Mouse (Mus musculus) MEL (cell line): ENCODE data around the gene Gtf3a. TPM values are rescaled to one million over a fixed set of nuclear protein-coding genes. Genes with fewer than 3 reads are reported as not detected.
"Not testable (repeated sequence)": the region's sequence is repeated elsewhere in the genome, so short reads cannot be mapped to it uniquely, and the experiment has no call there.

ENCODE experiments used
- DNase-seq: peaks from one replicate; pipeline ENCODE4 v3.0.0; 2011; ENCODE audit warnings: low read depth, low spot score
- H3K27ac ChIP-seq: 2 replicates; pipeline ENCODE4 v1.5.1; 2012; ENCODE audit warnings: low read depth, mild to moderate bottlenecking, control low read depth, low read length, moderate library complexity; ENCODE audit not compliant: control insufficient read depth
- H3K27me3 ChIP-seq, 2 experiments: fragments of 150-350 bp in 1 of 2; sonication (generic) in 1 of 2; 2 replicates each; pipeline ENCODE4 v1.6.1; 2012; ENCODE audit warnings: low read length in 2 of 2, mild to moderate bottlenecking in 2 of 2, improper control_type of control experiment in 1 of 2, moderate library complexity in 1 of 2; ENCODE audit not compliant: insufficient read depth in 2 of 2, control insufficient read depth in 1 of 2
- H3K36me3 ChIP-seq, 2 experiments: 2 replicates each; pipeline ENCODE4 v1.6.1; 2012 to 2014; ENCODE audit warnings: low read length in 2 of 2, improper control_type of control experiment in 1 of 2, inconsistent platforms in 1 of 2, mild to moderate bottlenecking in 1 of 2; ENCODE audit not compliant: insufficient read depth in 2 of 2, control insufficient read depth in 1 of 2
- H3K4me1 ChIP-seq, 2 experiments: fragments of 150-350 bp in 1 of 2; sonication (generic) in 1 of 2; 2 replicates each; pipeline ENCODE4 v1.6.1; 2012; ENCODE audit warnings: low read length in 2 of 2, improper control_type of control experiment in 1 of 2, mild to moderate bottlenecking in 1 of 2; ENCODE audit not compliant: insufficient read depth in 2 of 2, control insufficient read depth in 1 of 2
- H3K4me3 ChIP-seq, 2 experiments: fragments of 150-350 bp in 1 of 2; sonication (generic) in 1 of 2; 2 replicates each; pipeline ENCODE4 v1.5.1; 2012; ENCODE audit warnings: low read depth in 2 of 2, low read length in 2 of 2, mild to moderate bottlenecking in 2 of 2, moderate library complexity in 2 of 2, control low read depth in 1 of 2, improper control_type of control experiment in 1 of 2; ENCODE audit not compliant: control insufficient read depth in 1 of 2, insufficient read depth in 1 of 2
- H3K79me2 ChIP-seq: 2 replicates; pipeline ENCODE4 v1.6.1; 2012; ENCODE audit warnings: mild to moderate bottlenecking, low read length, moderate library complexity; ENCODE audit not compliant: control insufficient read depth, poor library complexity, insufficient read depth
- H3K9ac ChIP-seq: 2 replicates; pipeline ENCODE4 v1.6.1; 2012; ENCODE audit warnings: low read depth, mild to moderate bottlenecking, control low read depth, low read length, moderate library complexity; ENCODE audit not compliant: control insufficient read depth, poor library complexity, severe bottlenecking
- H3K9me3 ChIP-seq: fragments of 150-350 bp; sonication (generic); replicated peaks from 2 replicates; pipeline ENCODE4 v1.6.1; 2012; ENCODE audit warnings: mild to moderate bottlenecking, low read length, improper control_type of control experiment, moderate library complexity; ENCODE audit not compliant: insufficient read depth
- CHD1 ChIP-seq: IDR thresholded peaks from 2 replicates; pipeline ENCODE4 v1.6.1; 2012; ENCODE audit warnings: low read depth, mild to moderate bottlenecking, inconsistent platforms, low read length, improper control_type of control experiment
- CHD2 ChIP-seq: IDR thresholded peaks from 2 replicates; pipeline ENCODE4 v1.6.1; 2011; ENCODE audit warnings: low read length, improper control_type of control experiment
- CTCF ChIP-seq, 3 experiments: IDR thresholded peaks in 2 of 3; conservative IDR thresholded peaks in 1 of 3; 2 replicates each; pipeline ENCODE4 v1.5.1; 2011 to 2012; ENCODE audit warnings: low read length in 3 of 3, low read depth in 2 of 3, mild to moderate bottlenecking in 2 of 3, improper control_type of control experiment in 1 of 3, inconsistent platforms in 1 of 3, mixed read lengths in 1 of 3, moderate library complexity in 1 of 3; ENCODE audit not compliant: control insufficient read depth in 1 of 3, insufficient read depth in 1 of 3, poor library complexity in 1 of 3, severe bottlenecking in 1 of 3
- E2F4 ChIP-seq: IDR thresholded peaks from 2 replicates; pipeline ENCODE4 v1.6.1; 2011; ENCODE audit warnings: low read depth, low read length, improper control_type of control experiment, borderline replicate concordance
- JUND ChIP-seq: IDR thresholded peaks from 2 replicates; pipeline ENCODE4 v1.6.1; 2011; ENCODE audit warnings: low read depth, mild to moderate bottlenecking, improper control_type of control experiment, low read length
- MAX ChIP-seq: IDR thresholded peaks from 2 replicates; pipeline ENCODE4 v1.6.1; 2011; ENCODE audit warnings: low read length, improper control_type of control experiment
- MAZ ChIP-seq: IDR thresholded peaks from 2 replicates; pipeline ENCODE4 v1.6.1; 2012; ENCODE audit warnings: low read depth, mild to moderate bottlenecking, inconsistent platforms, low read length, improper control_type of control experiment
- MYB ChIP-seq: IDR thresholded peaks from 2 replicates; pipeline ENCODE4 v1.6.1; 2011; ENCODE audit warnings: mild to moderate bottlenecking, low read depth, low read length, improper control_type of control experiment
- MYC ChIP-seq: IDR thresholded peaks from 2 replicates; pipeline ENCODE4 v1.6.1; 2011; ENCODE audit warnings: low read depth, mild to moderate bottlenecking, low read length, improper control_type of control experiment, moderate library complexity
- NELFE ChIP-seq: IDR thresholded peaks from 2 replicates; pipeline ENCODE4 v1.6.1; 2011; ENCODE audit warnings: low read depth, low read length, improper control_type of control experiment
- POLR2A ChIP-seq, 2 experiments: IDR thresholded peaks; 2 replicates each; pipeline ENCODE4 v1.6.1; 2011 to 2012; ENCODE audit warnings: low read length in 2 of 2, mild to moderate bottlenecking in 2 of 2, control low read depth in 1 of 2, improper control_type of control experiment in 1 of 2, low read depth in 1 of 2, moderate library complexity in 1 of 2; ENCODE audit not compliant: control insufficient read depth in 1 of 2, insufficient read depth in 1 of 2, poor library complexity in 1 of 2
- POLR2AphosphoS2 ChIP-seq: IDR thresholded peaks from 2 replicates; pipeline ENCODE4 v1.6.1; 2011; ENCODE audit warnings: low read length, improper control_type of control experiment
- POLR2AphosphoS5 ChIP-seq: IDR thresholded peaks from 2 replicates; pipeline ENCODE4 v1.6.1; 2012; ENCODE audit warnings: low read depth, borderline replicate concordance, mild to moderate bottlenecking, inconsistent platforms, low read length, moderate library complexity, mixed read lengths
- RAD21 ChIP-seq: IDR thresholded peaks from 2 replicates; pipeline ENCODE4 v1.6.1; 2011; ENCODE audit warnings: mild to moderate bottlenecking, low read depth, low read length, improper control_type of control experiment
- SIN3A ChIP-seq: IDR thresholded peaks from 2 replicates; pipeline ENCODE4 v1.6.1; 2012; ENCODE audit warnings: low read length, improper control_type of control experiment, inconsistent platforms
- SMC3 ChIP-seq: IDR thresholded peaks from 2 replicates; pipeline ENCODE4 v1.6.1; 2011; ENCODE audit warnings: low read depth, low read length, improper control_type of control experiment
- TBP ChIP-seq: IDR thresholded peaks from 2 replicates; pipeline ENCODE4 v1.8.0; 2011; ENCODE audit warnings: low read depth, low read length, improper control_type of control experiment
- USF1 ChIP-seq: IDR thresholded peaks from 2 replicates; pipeline ENCODE4 v1.6.1; 2014; ENCODE audit warnings: low read depth, mild to moderate bottlenecking, inconsistent platforms, low read length, improper control_type of control experiment, moderate library complexity
- USF2 ChIP-seq, 2 experiments: IDR thresholded peaks; 2 replicates each; pipeline ENCODE4 v1.6.1; 2011 to 2012; ENCODE audit warnings: improper control_type of control experiment in 2 of 2, low read length in 2 of 2, borderline replicate concordance in 1 of 2, inconsistent platforms in 1 of 2, low read depth in 1 of 2, mild to moderate bottlenecking in 1 of 2; ENCODE audit not compliant: insufficient read depth in 1 of 2
- ZC3H11A ChIP-seq: IDR thresholded peaks from 2 replicates; pipeline ENCODE4 v1.6.1; 2012; ENCODE audit warnings: low read depth, mild to moderate bottlenecking, inconsistent platforms, low read length, improper control_type of control experiment
- ZKSCAN1 ChIP-seq: IDR thresholded peaks from 2 replicates; pipeline ENCODE4 v1.6.1; 2012; ENCODE audit warnings: low read depth, mild to moderate bottlenecking, inconsistent platforms, low read length, improper control_type of control experiment, moderate library complexity
- polyA plus RNA-seq, 2 experiments: library from polyadenylated mRNA; stranded (reverse) in 1 of 2; unstranded in 1 of 2; fragments of >175 nt in 1 of 2; fragments of >200 nt in 1 of 2; gene quantifications; 2 replicates each; pipeline versions ENCODE4 v1.2.1 to v1.2.4; 2012; ENCODE audit warnings: low replicate concordance in 2 of 2, low read depth in 1 of 2; ENCODE audit not compliant: insufficient read length in 2 of 2, insufficient read depth in 1 of 2, missing spikeins in 1 of 2
- total RNA-seq: library from RNA; depleted of rRNA; stranded (reverse); fragments of 300-350 nt; gene quantifications from 2 replicates; pipeline ENCODE4 v1.2.3, GENCODE M21; 2012

Gtf3a gene
- total and polyA plus RNA-seq, 3 experiments: 173 to 204 TPM; not detected in 1

DNA sequence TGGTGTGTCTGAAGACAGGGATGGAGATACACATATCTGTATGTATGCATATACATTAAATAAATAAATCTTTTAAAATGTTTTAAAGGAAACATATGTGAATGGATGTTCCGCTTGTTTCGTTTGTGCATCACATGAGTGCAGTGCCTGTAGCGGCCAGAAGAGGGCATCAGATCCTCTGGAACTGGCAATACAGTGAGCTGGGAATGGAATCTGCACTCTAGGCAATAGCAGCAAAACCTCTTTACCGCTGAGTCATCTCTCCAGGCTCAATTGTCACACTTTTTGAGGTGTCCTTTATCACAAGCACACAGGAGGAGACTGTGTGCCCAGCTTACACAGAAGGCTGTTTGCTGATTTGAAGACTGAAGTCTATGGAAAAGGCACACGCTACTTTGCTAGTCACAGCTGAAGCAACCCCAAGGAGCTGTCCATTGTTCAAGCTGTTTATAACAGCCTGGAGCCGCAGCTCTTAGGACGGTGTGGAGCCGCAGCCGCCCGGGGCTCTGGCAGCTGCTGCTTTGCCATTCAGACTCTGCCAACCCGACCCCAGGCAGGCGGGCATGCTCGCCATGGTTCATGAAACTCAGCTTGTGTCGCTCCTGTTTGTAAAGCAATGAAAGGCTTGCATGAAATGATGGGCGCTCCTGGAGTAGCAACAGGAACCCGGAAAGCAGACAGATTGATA is 9.2 kb upstream of the Gtf3a start (continued):
- TF ChIP-seq MYC: 0 out of 2 replicates have a peak, but pooled peaks have one; percentile 20
- no peak for TF ChIP-seq TBP
- TF ChIP-seq E2F4: 0 out of 2 replicates have a peak, but pooled peaks have one; percentile 20
- TF ChIP-seq USF2 (IDR thresholded peaks at IDR 0.05; ENCODE audit: borderline replicate concordance in 1 of 2, insufficient read depth in 1 of 2, low read depth in 1 of 2, low read length in 2 of 2): no peak
- TF ChIP-seq ZC3H11A: peak; percentile 39
- TF ChIP-seq CHD1: no peak
- no peak for TF ChIP-seq POLR2A (IDR thresholded peaks at IDR 0.05; ENCODE audit: control insufficient read depth in 1 of 2, insufficient read depth in 1 of 2, low read depth in 1 of 2, low read length in 2 of 2, poor library complexity in 1 of 2)
- TF ChIP-seq ZKSCAN1: no peak
- no peak for TF ChIP-seq POLR2AphosphoS2
- no peak for TF ChIP-seq CHD2
- no peak for TF ChIP-seq POLR2AphosphoS5
- no peak for TF ChIP-seq MAZ
- no peak for TF ChIP-seq MAX
- TF ChIP-seq, all 39 proteins: peak for 7

DNA sequence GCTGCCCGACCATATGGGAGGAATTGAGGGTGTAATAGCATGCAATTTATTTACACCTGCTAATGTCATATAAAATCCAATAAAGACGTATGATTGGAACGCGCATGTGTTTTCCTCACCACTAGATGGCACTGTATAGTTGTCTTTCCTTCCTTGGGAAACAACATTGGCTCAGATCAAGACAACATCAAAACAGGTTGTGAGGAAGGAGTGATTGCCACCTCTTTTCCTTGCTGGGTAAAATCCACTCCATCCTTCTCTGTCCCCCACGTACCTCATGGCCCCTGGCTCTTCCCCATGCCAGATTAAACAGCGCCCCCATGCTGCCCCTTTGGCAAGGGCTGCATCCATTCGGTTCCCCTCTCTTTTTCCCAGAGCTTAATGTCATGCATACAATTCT is 8.2 kb upstream of the Gtf3a start:
- DNase-seq: peak; percentile 78
- Histone ChIP-seq H3K9ac (no peak overlapping the region), H3K9me3 (no peaks in the 10 kb centered on the region), H3K4me1 (no peaks in the 10 kb centered on the region), H3K79me2 (no peaks in the 10 kb centered on the region), H3K36me3 (no peaks in the 10 kb centered on the region), H3K27ac (no peak overlapping the region), H3K4me3 (no peak overlapping the region), H3K27me3 (peaks cover 0 to 2% of the 10 kb centered on the region in 2 experiments; a peak in 1 of 4 replicates)
- TF ChIP-seq RAD21 (peak; percentile 90), SMC3 (peak; percentile 92), SIN3A (peak; percentile 35; the same call in 1 of the 2 replicates), USF1 (no peak), MYC (peak; percentile 86), CTCF (IDR thresholded peaks at IDR 0.05 in 2 of 3, conservative IDR thresholded peaks at IDR 0.05 in 1 of 3; ENCODE audit: control insufficient read depth in 1 of 3, insufficient read depth in 1 of 3, low read depth in 2 of 3, low read length in 3 of 3, poor library complexity in 1 of 3, severe bottlenecking in 1 of 3) (peak; percentile 45 to 96 (median 95)), JUND (0 out of 2 replicates have a peak, but pooled peaks have one; percentile 25), MYB (no peak), TBP (0 out of 2 replicates have a peak, but pooled peaks have one; percentile 13), ZKSCAN1 (no peak), POLR2A (IDR thresholded peaks at IDR 0.05; ENCODE audit: control insufficient read depth in 1 of 2, insufficient read depth in 1 of 2, low read depth in 1 of 2, low read length in 2 of 2, poor library complexity in 1 of 2) (no peak), MAX (peak; percentile 54; the same call in 1 of the 2 replicates), ZC3H11A (peak; percentile 78), NELFE (no peak)

- not testable (repeated sequence) for H3K36me3 ChIP-seq, H3K27me3 ChIP-seq, H3K9me3 ChIP-seq, H3K27ac ChIP-seq, DNase-seq, H3K9ac ChIP-seq, H3K4me1 ChIP-seq, H3K4me3 ChIP-seq, H3K79me2 ChIP-seq
These were observed 6.5 kb upstream of the Gtf3a start for GRCm38 (mm10) chr5:146941939-146942338.
